Mouse (Mus musculus) MEL (cell line): Measurements from ENCODE around the gene Gm43720. TPM values are rescaled to one million over a fixed set of nuclear protein-coding genes. Genes with fewer than 3 reads are reported as not detected.

Source experiments
- DNase-seq: peaks from one replicate; pipeline ENCODE4 v3.0.0; 2011; ENCODE audit warnings: low read depth, low spot score
- H3K27ac ChIP-seq: 2 replicates; pipeline ENCODE4 v1.5.1; 2012; ENCODE audit warnings: low read depth, mild to moderate bottlenecking, control low read depth, low read length, moderate library complexity; ENCODE audit not compliant: control insufficient read depth
- H3K27me3 ChIP-seq, 2 experiments: fragments of 150-350 bp in 1 of 2; sonication (generic) in 1 of 2; 2 replicates each; pipeline ENCODE4 v1.6.1; 2012; ENCODE audit warnings: low read length in 2 of 2, mild to moderate bottlenecking in 2 of 2, improper control_type of control experiment in 1 of 2, moderate library complexity in 1 of 2; ENCODE audit not compliant: insufficient read depth in 2 of 2, control insufficient read depth in 1 of 2
- H3K36me3 ChIP-seq, 2 experiments: 2 replicates each; pipeline ENCODE4 v1.6.1; 2012 to 2014; ENCODE audit warnings: low read length in 2 of 2, improper control_type of control experiment in 1 of 2, inconsistent platforms in 1 of 2, mild to moderate bottlenecking in 1 of 2; ENCODE audit not compliant: insufficient read depth in 2 of 2, control insufficient read depth in 1 of 2
- H3K4me1 ChIP-seq, 2 experiments: fragments of 150-350 bp in 1 of 2; sonication (generic) in 1 of 2; 2 replicates each; pipeline ENCODE4 v1.6.1; 2012; ENCODE audit warnings: low read length in 2 of 2, improper control_type of control experiment in 1 of 2, mild to moderate bottlenecking in 1 of 2; ENCODE audit not compliant: insufficient read depth in 2 of 2, control insufficient read depth in 1 of 2
- H3K4me3 ChIP-seq, 2 experiments: fragments of 150-350 bp in 1 of 2; sonication (generic) in 1 of 2; 2 replicates each; pipeline ENCODE4 v1.5.1; 2012; ENCODE audit warnings: low read depth in 2 of 2, low read length in 2 of 2, mild to moderate bottlenecking in 2 of 2, moderate library complexity in 2 of 2, control low read depth in 1 of 2, improper control_type of control experiment in 1 of 2; ENCODE audit not compliant: control insufficient read depth in 1 of 2, insufficient read depth in 1 of 2
- H3K79me2 ChIP-seq: 2 replicates; pipeline ENCODE4 v1.6.1; 2012; ENCODE audit warnings: mild to moderate bottlenecking, low read length, moderate library complexity; ENCODE audit not compliant: control insufficient read depth, poor library complexity, insufficient read depth
- H3K9ac ChIP-seq: 2 replicates; pipeline ENCODE4 v1.6.1; 2012; ENCODE audit warnings: low read depth, mild to moderate bottlenecking, control low read depth, low read length, moderate library complexity; ENCODE audit not compliant: control insufficient read depth, poor library complexity, severe bottlenecking
- H3K9me3 ChIP-seq: fragments of 150-350 bp; sonication (generic); replicated peaks from 2 replicates; pipeline ENCODE4 v1.6.1; 2012; ENCODE audit warnings: mild to moderate bottlenecking, low read length, improper control_type of control experiment, moderate library complexity; ENCODE audit not compliant: insufficient read depth
- CHD2 ChIP-seq: IDR thresholded peaks from 2 replicates; pipeline ENCODE4 v1.6.1; 2011; ENCODE audit warnings: low read length, improper control_type of control experiment
- EP300 ChIP-seq, 2 experiments: IDR thresholded peaks; 2 replicates each; pipeline ENCODE4 v1.6.1; 2011; ENCODE audit warnings: improper control_type of control experiment in 2 of 2, low read length in 2 of 2, low read depth in 1 of 2, mild to moderate bottlenecking in 1 of 2
- ETS1 ChIP-seq: IDR thresholded peaks from 2 replicates; pipeline ENCODE4 v1.6.1; 2012; ENCODE audit warnings: low read depth, mild to moderate bottlenecking, inconsistent platforms, low read length, improper control_type of control experiment, moderate library complexity
- GATA1 ChIP-seq: IDR thresholded peaks from 2 replicates; pipeline ENCODE4 v1.6.1; 2011; ENCODE audit warnings: low read depth, low read length, improper control_type of control experiment
- HCFC1 ChIP-seq: IDR thresholded peaks from 2 replicates; pipeline ENCODE4 v1.6.1; 2012; ENCODE audit warnings: low read depth, mild to moderate bottlenecking, inconsistent platforms, low read length, improper control_type of control experiment, moderate library complexity
- JUND ChIP-seq: IDR thresholded peaks from 2 replicates; pipeline ENCODE4 v1.6.1; 2011; ENCODE audit warnings: low read depth, mild to moderate bottlenecking, improper control_type of control experiment, low read length
- MAFK ChIP-seq: IDR thresholded peaks from 2 replicates; pipeline ENCODE4 v1.6.1; 2011; ENCODE audit warnings: low read depth, mild to moderate bottlenecking, low read length, improper control_type of control experiment, borderline replicate concordance
- MAZ ChIP-seq: IDR thresholded peaks from 2 replicates; pipeline ENCODE4 v1.6.1; 2012; ENCODE audit warnings: low read depth, mild to moderate bottlenecking, inconsistent platforms, low read length, improper control_type of control experiment
- MEF2A ChIP-seq: IDR thresholded peaks from 2 replicates; pipeline ENCODE4 v1.6.1; 2014; ENCODE audit warnings: low read depth, mild to moderate bottlenecking, inconsistent platforms, low read length, improper control_type of control experiment; ENCODE audit not compliant: poor library complexity, insufficient replicate concordance, severe bottlenecking; ENCODE audit errors: extremely low read depth
- MYB ChIP-seq: IDR thresholded peaks from 2 replicates; pipeline ENCODE4 v1.6.1; 2011; ENCODE audit warnings: mild to moderate bottlenecking, low read depth, low read length, improper control_type of control experiment
- SIN3A ChIP-seq: IDR thresholded peaks from 2 replicates; pipeline ENCODE4 v1.6.1; 2012; ENCODE audit warnings: low read length, improper control_type of control experiment, inconsistent platforms
- TBP ChIP-seq: IDR thresholded peaks from 2 replicates; pipeline ENCODE4 v1.8.0; 2011; ENCODE audit warnings: low read depth, low read length, improper control_type of control experiment
- TCF12 ChIP-seq: IDR thresholded peaks from 2 replicates; pipeline ENCODE4 v1.6.1; 2014; ENCODE audit warnings: low read depth, mild to moderate bottlenecking, inconsistent platforms, low read length, improper control_type of control experiment, moderate library complexity
- UBTF ChIP-seq: IDR thresholded peaks from 2 replicates; pipeline ENCODE4 v1.6.1; 2012; ENCODE audit warnings: low read depth, mild to moderate bottlenecking, inconsistent platforms, low read length, improper control_type of control experiment, moderate library complexity, borderline replicate concordance; ENCODE audit not compliant: insufficient read depth
- USF2 ChIP-seq, 2 experiments: IDR thresholded peaks; 2 replicates each; pipeline ENCODE4 v1.6.1; 2011 to 2012; ENCODE audit warnings: improper control_type of control experiment in 2 of 2, low read length in 2 of 2, borderline replicate concordance in 1 of 2, inconsistent platforms in 1 of 2, low read depth in 1 of 2, mild to moderate bottlenecking in 1 of 2; ENCODE audit not compliant: insufficient read depth in 1 of 2
- ZC3H11A ChIP-seq: IDR thresholded peaks from 2 replicates; pipeline ENCODE4 v1.6.1; 2012; ENCODE audit warnings: low read depth, mild to moderate bottlenecking, inconsistent platforms, low read length, improper control_type of control experiment
- ZNF384 ChIP-seq: IDR thresholded peaks from 2 replicates; pipeline ENCODE4 v1.6.1; 2012; ENCODE audit warnings: low read depth, mild to moderate bottlenecking, inconsistent platforms, low read length, improper control_type of control experiment
- polyA plus RNA-seq, 2 experiments: library from polyadenylated mRNA; stranded (reverse) in 1 of 2; unstranded in 1 of 2; fragments of >175 nt in 1 of 2; fragments of >200 nt in 1 of 2; gene quantifications; 2 replicates each; pipeline versions ENCODE4 v1.2.1 to v1.2.4; 2012; ENCODE audit warnings: low replicate concordance in 2 of 2, low read depth in 1 of 2; ENCODE audit not compliant: insufficient read length in 2 of 2, insufficient read depth in 1 of 2, missing spikeins in 1 of 2
- total RNA-seq: library from RNA; depleted of rRNA; stranded (reverse); fragments of 300-350 nt; gene quantifications from 2 replicates; pipeline ENCODE4 v1.2.3, GENCODE M21; 2012

The Gm43720 gene
- total and polyA plus RNA-seq, 3 experiments, result not detected

- TF ChIP-seq TCF12, result peak; percentile 97
- TF ChIP-seq EP300 (IDR thresholded peaks at IDR 0.05; ENCODE audit: low read depth in 1 of 2, low read length in 2 of 2), result peak; percentile 99 to 100
- TF ChIP-seq TBP, result peak; percentile 86
- no peak for TF ChIP-seq JUND
- no peak for TF ChIP-seq ZNF384
- peak; percentile 60; the same call in 1 of the 2 replicates for TF ChIP-seq MEF2A
- TF ChIP-seq CHD2, result no peak
- TF ChIP-seq MAZ, result peak; percentile 73
- no peak for TF ChIP-seq ZC3H11A
- peak; percentile 100 for TF ChIP-seq ETS1
- TF ChIP-seq GATA1, result peak; percentile 100
- peak; percentile 99 for TF ChIP-seq MYB
- TF ChIP-seq HCFC1, result peak; percentile 68
- TF ChIP-seq USF2 (IDR thresholded peaks at IDR 0.05; ENCODE audit: borderline replicate concordance in 1 of 2, insufficient read depth in 1 of 2, low read depth in 1 of 2, low read length in 2 of 2), result no peak
- TF ChIP-seq SIN3A, result peak; percentile 99
- peak; percentile 82; the same call in 1 of the 2 replicates for TF ChIP-seq MAFK
Observed at GRCm38 (mm10) chr5:138260834-138261233, 18.9 kb downstream of the Gm43720 start (continued).

- Histone ChIP-seq H3K27ac (peak overlapping the region; percentile 100), H3K9ac (peak overlapping the region; percentile 93), H3K79me2 (peaks cover 48% of the 10 kb centered on the region), H3K9me3 (no peaks in the 10 kb centered on the region), H3K4me3 (peak overlapping the region; percentile 23 to 35; a peak in 3 of 4 replicates), H3K36me3 (peaks cover 3 to 62% of the 10 kb centered on the region in 2 experiments; a peak in 3 of 4 replicates), H3K27me3 (no peaks in the 10 kb centered on the region), H3K4me1 (peaks cover 12 to 69% of the 10 kb centered on the region in 2 experiments)
- peak in 1 of 2 experiments; percentile 32; a peak in 1 of 4 replicates for TF ChIP-seq EP300 (IDR thresholded peaks at IDR 0.05; ENCODE audit: low read depth in 1 of 2, low read length in 2 of 2)
- TF ChIP-seq TCF12, result peak; percentile 38; the same call in 1 of the 2 replicates
- TF ChIP-seq CHD2, result no peak
- 0 out of 2 replicates have a peak, but pooled peaks have one; percentile 40 for TF ChIP-seq UBTF
- DNase-seq, result peak; percentile 37
Observed at GRCm38 (mm10) chr5:138260051-138260450, 19.7 kb downstream of the Gm43720 start.
